Mouse (Mus musculus) kidney, embryonic 16.5 days (tissue): Measurements from ENCODE around the gene Proz. TPM values are rescaled to one million over a fixed set of nuclear protein-coding genes. Genes with fewer than 3 reads are reported as not detected.

Experiments
- ATAC-seq: fragments of 200-750 bp; cut with Nextera tagmentation; 2 replicates; pipeline ENCODE4 v1.8.0; 2017; ENCODE audit warnings: moderate TSS enrichment; ENCODE audit not compliant: low FRiP score, low TSS enrichment
- H3K27ac ChIP-seq: fragments of 300-500 bp; sonication (generic); 2 replicates; pipeline ENCODE4 v1.5.1; 2014; ENCODE audit warnings: low read length
- H3K27me3 ChIP-seq: fragments of 300-500 bp; sonication (generic); 2 replicates; pipeline ENCODE4 v1.6.1; 2014; ENCODE audit warnings: low read length, control low read depth, mixed read lengths; ENCODE audit not compliant: insufficient read depth
- H3K36me3 ChIP-seq: fragments of 300-500 bp; sonication (generic); 2 replicates; pipeline ENCODE4 v1.6.1; 2014; ENCODE audit warnings: low read length, control low read depth, mixed read lengths; ENCODE audit not compliant: insufficient read depth
- H3K4me1 ChIP-seq: fragments of 300-500 bp; sonication (generic); 2 replicates; pipeline ENCODE4 v1.6.1; 2014; ENCODE audit warnings: low read length, control low read depth, mixed read lengths; ENCODE audit not compliant: insufficient read depth
- H3K4me2 ChIP-seq: fragments of 300-500 bp; sonication (generic); replicated peaks from 2 replicates; pipeline ENCODE4 v1.6.1; 2014; ENCODE audit warnings: low read depth, low read length
- H3K4me3 ChIP-seq: fragments of 300-500 bp; sonication (generic); 2 replicates; pipeline ENCODE4 v1.5.1; 2014; ENCODE audit warnings: mild to moderate bottlenecking, low read length
- H3K9ac ChIP-seq: fragments of 300-500 bp; sonication (generic); replicated peaks from 2 replicates; pipeline ENCODE4 v1.6.1; 2014; ENCODE audit warnings: low read length
- H3K9me3 ChIP-seq: fragments of 300-500 bp; sonication (generic); 2 replicates; pipeline ENCODE4 v1.6.1; 2016; ENCODE audit warnings: low read length, control low read depth
- WGBS: fragments of 180-500 bp; shearing (Covaris S2); extraction: QIAGEN DNeasy Blood & Tissue Kit; methylation state at CpG from one replicate; pipeline ENCODE4 v1.1.7; 2014; 5-methylcytosine and 5-hydroxymethylcytosine counted together
- polyA plus RNA-seq: library from polyadenylated mRNA; unstranded; fragments of >200 nt; fragmentation: Nextera tagmentation; extraction: Ambion mirVana; gene quantifications from 2 replicates; pipeline ENCODE4 v1.2.1, GENCODE M21; 2015

The Proz gene
- 1.8 and 1.9 TPM in 2 replicates for polyA plus RNA-seq

DNA sequence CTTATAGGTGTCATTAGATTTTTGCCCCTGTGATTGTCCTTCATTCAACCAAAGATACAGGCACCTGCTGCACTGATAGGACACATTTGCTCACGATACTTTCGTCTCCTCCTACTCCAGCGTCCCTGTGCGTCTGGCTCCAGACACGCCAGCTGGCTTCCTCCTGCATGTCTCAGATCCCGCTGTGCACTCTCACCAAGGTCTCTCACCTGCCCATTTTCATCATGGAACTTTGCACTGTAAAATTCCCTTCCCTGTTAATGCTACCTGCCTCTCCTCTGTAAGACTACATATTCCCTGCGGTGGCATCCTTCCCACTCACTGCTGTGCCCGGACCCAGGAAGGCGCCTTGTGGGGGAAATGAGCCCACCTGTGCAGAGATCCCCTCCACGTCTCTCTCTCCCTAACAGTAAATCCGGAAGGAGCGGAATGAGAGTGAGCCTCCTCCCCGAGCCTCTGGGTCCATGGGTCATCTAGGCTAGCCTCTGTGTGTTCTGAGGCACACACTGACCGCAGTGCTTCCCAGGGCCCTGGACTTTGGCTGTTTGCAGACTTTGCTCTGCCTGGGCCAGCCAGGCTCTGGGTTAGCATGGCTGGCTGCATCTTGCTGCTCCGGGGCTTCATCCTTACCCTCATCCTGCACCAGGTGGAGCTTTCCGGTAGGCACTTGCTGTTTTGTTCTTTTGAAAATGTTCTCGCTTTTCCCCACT lies at the start of gene Proz:
Proz (plus strand) TSS at position 474 of the 710 bp plus-strand sequence.
- H3K27me3 ChIP-seq = no peaks in the 10 kb centered on the region
- 73% methylated on average over 17 of the region's 17 CpGs for WGBS
- H3K9ac ChIP-seq = no peak within 1 kb of the TSS
- H3K4me3 ChIP-seq = no peak within 1 kb of the TSS
- H3K27ac ChIP-seq = peak within 1 kb of the TSS; percentile 59; the same call in 1 of the 2 replicates
- H3K4me2 ChIP-seq = no peak within 1 kb of the TSS
- peak; percentile 96 for ATAC-seq
- H3K36me3 ChIP-seq = no peaks in the 10 kb centered on the region
- H3K4me1 ChIP-seq = no peaks in the 10 kb centered on the region
- H3K9me3 ChIP-seq = no peaks in the 10 kb centered on the region

DNA sequence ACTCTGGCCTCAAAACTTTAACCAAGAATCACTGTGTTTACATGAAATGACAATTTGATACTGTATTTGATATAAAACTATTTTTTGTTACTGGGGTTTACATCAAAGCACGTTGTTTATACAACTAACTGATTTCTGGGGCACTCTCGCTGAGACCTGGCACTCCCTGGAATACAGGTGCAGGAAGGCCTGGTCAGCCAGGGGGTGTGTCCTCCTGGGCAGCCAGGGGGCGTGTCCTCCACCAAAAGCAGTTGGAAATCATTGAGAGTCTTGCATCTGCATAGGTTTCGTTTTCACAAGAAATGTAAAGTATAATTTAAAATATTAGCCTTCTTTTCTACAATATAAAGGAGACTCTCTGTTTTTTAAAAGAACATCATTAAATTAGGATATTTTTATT lies 41.2 kb upstream of the Proz start:
- ATAC-seq = no peak
- WGBS = 67% methylated on average over 4 of the region's 4 CpGs
- no peak overlapping the region for H3K4me2 ChIP-seq
- H3K9ac ChIP-seq = no peak overlapping the region
- no peak overlapping the region for H3K4me3 ChIP-seq
- no peaks in the 10 kb centered on the region for H3K36me3 ChIP-seq
- no peaks in the 10 kb centered on the region for H3K4me1 ChIP-seq
- no peaks in the 10 kb centered on the region for H3K27me3 ChIP-seq
- H3K27ac ChIP-seq = no peak overlapping the region
- no peaks in the 10 kb centered on the region for H3K9me3 ChIP-seq

GRCm38 (mm10) chr8:13021830-13022229 lies 38.9 kb upstream of the Proz start:
- Histone ChIP-seq H3K27ac (no peak overlapping the region), H3K4me2 (no peak overlapping the region), H3K4me1 (no peaks in the 10 kb centered on the region), H3K36me3 (no peaks in the 10 kb centered on the region), H3K9me3 (no peaks in the 10 kb centered on the region), H3K4me3 (no peak overlapping the region), H3K9ac (no peak overlapping the region), H3K27me3 (no peaks in the 10 kb centered on the region)
- 94% methylated on average over 8 of the region's 8 CpGs for WGBS
- no peak for ATAC-seq

- H3K9ac ChIP-seq = no peak within 1 kb of the TSS
- H3K4me3 ChIP-seq = no peak within 1 kb of the TSS
- 64% methylated on average over 10 of the region's 10 CpGs for WGBS
- no peak within 1 kb of the TSS for H3K4me2 ChIP-seq
- no peak for ATAC-seq
- no peaks in the 10 kb centered on the region for H3K9me3 ChIP-seq
- no peaks in the 10 kb centered on the region for H3K36me3 ChIP-seq
- no peak within 1 kb of the TSS for H3K27ac ChIP-seq
- H3K27me3 ChIP-seq = no peaks in the 10 kb centered on the region
- H3K4me1 ChIP-seq = no peaks in the 10 kb centered on the region
These were observed 35.1 kb upstream of the Proz start, which contains the start of gene F7 for GRCm38 (mm10) chr8:13025487-13026224. Gene F7 (plus strand): TSS chr8:13026034.

GRCm38 (mm10) chr8:13027615-13028014 lies 33.1 kb upstream of the Proz start:
- Histone ChIP-seq H3K4me2 (no peak overlapping the region), H3K4me3 (no peak overlapping the region), H3K36me3 (no peaks in the 10 kb centered on the region), H3K9me3 (no peaks in the 10 kb centered on the region), H3K27me3 (no peaks in the 10 kb centered on the region), H3K27ac (no peak overlapping the region), H3K4me1 (no peaks in the 10 kb centered on the region), H3K9ac (no peak overlapping the region)
- WGBS = 84% methylated on average over 5 of the region's 5 CpGs
- no peak for ATAC-seq

- H3K9ac ChIP-seq = no peak overlapping the region
- no peak for ATAC-seq
- no peak overlapping the region for H3K4me2 ChIP-seq
- H3K9me3 ChIP-seq = no peaks in the 10 kb centered on the region
- no peak overlapping the region for H3K4me3 ChIP-seq
- WGBS = 69% methylated on average over 5 of the region's 5 CpGs
- H3K4me1 ChIP-seq = no peaks in the 10 kb centered on the region
- H3K27ac ChIP-seq = no peak overlapping the region
- no peaks in the 10 kb centered on the region for H3K27me3 ChIP-seq
- no peaks in the 10 kb centered on the region for H3K36me3 ChIP-seq
These were observed 32.2 kb upstream of the Proz start for GRCm38 (mm10) chr8:13028482-13028881.

- Histone ChIP-seq H3K4me1 (peaks cover 6% of the 10 kb centered on the region; the same call in 1 of the 2 replicates), H3K27me3 (no peaks in the 10 kb centered on the region), H3K4me2 (no peak overlapping the region), H3K4me3 (no peak overlapping the region), H3K36me3 (no peaks in the 10 kb centered on the region), H3K27ac (no peak overlapping the region), H3K9ac (no peak overlapping the region), H3K9me3 (no peaks in the 10 kb centered on the region)
- 86% methylated on average over 10 of the region's 10 CpGs for WGBS
- no peak for ATAC-seq
These were observed 24.3 kb upstream of the Proz start for GRCm38 (mm10) chr8:13036346-13036812.

GRCm38 (mm10) chr8:13037015-13037414 lies 23.7 kb upstream of the Proz start, which contains the start of gene F10:
Gene F10 (plus strand): TSS chr8:13037308.
- Histone ChIP-seq H3K4me3 (no peak within 1 kb of the TSS), H3K9me3 (no peaks in the 10 kb centered on the region), H3K27me3 (no peaks in the 10 kb centered on the region), H3K9ac (no peak within 1 kb of the TSS), H3K36me3 (no peaks in the 10 kb centered on the region), H3K27ac (no peak within 1 kb of the TSS), H3K4me1 (peaks cover 6% of the 10 kb centered on the region; the same call in 1 of the 2 replicates), H3K4me2 (no peak within 1 kb of the TSS)
- 67% methylated on average over 7 of the region's 7 CpGs for WGBS
- ATAC-seq = no peak

DNA sequence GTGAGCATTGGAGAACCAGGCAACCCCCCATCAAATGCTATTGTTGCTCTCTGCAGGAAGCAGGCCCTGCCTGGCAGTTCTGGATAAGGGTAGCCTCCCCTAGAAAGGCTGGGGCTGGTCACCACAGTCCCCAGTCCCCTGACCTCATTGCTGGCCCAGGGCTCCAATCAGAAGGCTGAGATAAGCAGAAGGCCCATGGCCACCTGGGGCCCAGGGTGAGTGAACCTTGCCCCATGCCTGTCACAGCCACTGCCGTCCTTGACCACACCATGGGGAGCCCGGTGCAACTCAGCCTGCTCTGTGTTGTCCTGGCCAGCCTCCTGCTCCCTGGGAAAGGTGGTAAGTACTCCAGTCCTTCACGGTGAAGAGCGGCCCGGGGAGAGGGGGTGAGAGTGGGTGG lies 23.1 kb upstream of the Proz start:
- 43% methylated on average over 5 of the region's 5 CpGs for WGBS
- H3K9ac ChIP-seq = no peak overlapping the region
- H3K36me3 ChIP-seq = no peaks in the 10 kb centered on the region
- peaks cover 6% of the 10 kb centered on the region; the same call in 1 of the 2 replicates for H3K4me1 ChIP-seq
- H3K9me3 ChIP-seq = no peaks in the 10 kb centered on the region
- peak; percentile 50; the same call in 1 of the 2 replicates for ATAC-seq
- H3K27ac ChIP-seq = no peak overlapping the region
- no peaks in the 10 kb centered on the region for H3K27me3 ChIP-seq
- H3K4me3 ChIP-seq = no peak overlapping the region
- H3K4me2 ChIP-seq = no peak overlapping the region

- Histone ChIP-seq H3K36me3 (no peaks in the 10 kb centered on the region), H3K4me3 (no peak overlapping the region), H3K4me2 (no peak overlapping the region), H3K27me3 (no peaks in the 10 kb centered on the region), H3K9ac (no peak overlapping the region), H3K4me1 (peaks cover 6% of the 10 kb centered on the region; the same call in 1 of the 2 replicates), H3K9me3 (no peaks in the 10 kb centered on the region), H3K27ac (no peak overlapping the region)
- ATAC-seq = no peak
- 82% methylated on average over 6 of the region's 6 CpGs for WGBS
These were observed 21.7 kb upstream of the Proz start for GRCm38 (mm10) chr8:13039054-13039453.
